Mouse (Mus musculus): ENCODE results near the gene Tlr12. TPM values are rescaled to one million over a fixed set of nuclear protein-coding genes. Genes with fewer than 3 reads are reported as not detected.
"Not testable (repeated sequence)": the region's sequence is repeated elsewhere in the genome, so short reads cannot be mapped to it uniquely, and the experiment has no call there.

Gene Tlr12
- not detected for polyA plus RNA-seq (2021)

GRCm38 (mm10) chr4:128618246-128618911 lies at the start of gene Tlr12:
Tlr12 (minus strand) TSS chr4:128618619.
- no peak for DNase-seq (ENCODE audit: low read depth, low spot score)
- no peak for ATAC-seq

GRCm38 (mm10) chr4:128667195-128667594 lies 48.8 kb upstream of the Tlr12 start:
- CTCF ChIA-PET; DNase-seq (ENCODE audit: low read depth, low spot score); POLR2A ChIA-PET; ATAC-seq; in situ Hi-C loops (cut with MboI; ENCODE audit: low pct_unique_long_range_greater_than_20kb); H3K27me3 ChIP-seq: not testable (repeated sequence)

More at GRCm38 (mm10) chr4:128618246-128618911, at the start of gene Tlr12:
- ChIA-PET POLR2A (no interaction called here), CTCF (interaction anchor here (1.7 kb wide), 1 partner anchor 9 kb away, joined by 4 read pairs; no protein-coding TSS in a partner anchor)
- in situ Hi-C loops (cut with MboI; ENCODE audit: low pct_unique_long_range_greater_than_20kb), result loop anchor here (25.0 kb wide), 1 partner anchor 494 kb away; the partner anchor contains the start of genes Hpca and Tmem54
- no peak for TF ChIP-seq CTCF (IDR thresholded peaks at IDR 0.05)
- H3K27me3 ChIP-seq, result peaks cover 6% of the 10 kb centered on the region

GRCm38 (mm10) chr4:128666362-128666761 lies 47.9 kb upstream of the Tlr12 start:
- CTCF ChIA-PET; POLR2A ChIA-PET; H3K27me3 ChIP-seq; in situ Hi-C loops (cut with MboI; ENCODE audit: low pct_unique_long_range_greater_than_20kb); ATAC-seq; DNase-seq (ENCODE audit: low read depth, low spot score): not testable (repeated sequence)

- TF ChIP-seq CTCF (IDR thresholded peaks at IDR 0.05), result no peak
- CTCF ChIA-PET, result no interaction called here
- POLR2A ChIA-PET, result no interaction called here
- in situ Hi-C loops (cut with MboI; ENCODE audit: low pct_unique_long_range_greater_than_20kb), result no loop called here
- no peaks in the 10 kb centered on the region for H3K27me3 ChIP-seq
- no peak for DNase-seq (ENCODE audit: low read depth, low spot score)
- ATAC-seq, result no peak
Observed at GRCm38 (mm10) chr4:128664002-128664401, 45.6 kb upstream of the Tlr12 start.

GRCm38 (mm10) chr4:128661063-128661462 lies 42.6 kb upstream of the Tlr12 start:
- POLR2A ChIA-PET, result no interaction called here
- TF ChIP-seq CTCF (IDR thresholded peaks at IDR 0.05), result no peak
- H3K27me3 ChIP-seq, result no peaks in the 10 kb centered on the region
- CTCF ChIA-PET, result interaction anchor here (1.4 kb wide), 1 partner anchor 12 kb away, joined by 3 read pairs; no protein-coding TSS in a partner anchor
- DNase-seq (ENCODE audit: low read depth, low spot score) (no peak), ATAC-seq (no peak)
- in situ Hi-C loops (cut with MboI; ENCODE audit: low pct_unique_long_range_greater_than_20kb), result no loop called here

GRCm38 (mm10) chr4:128660196-128660595 lies 41.8 kb upstream of the Tlr12 start:
- in situ Hi-C loops (cut with MboI; ENCODE audit: low pct_unique_long_range_greater_than_20kb), result no loop called here
- ChIA-PET POLR2A (no interaction called here), CTCF (no interaction called here)
- no peak for DNase-seq (ENCODE audit: low read depth, low spot score)
- no peak for TF ChIP-seq CTCF (IDR thresholded peaks at IDR 0.05)
- ATAC-seq, result no peak
- no peaks in the 10 kb centered on the region for H3K27me3 ChIP-seq

GRCm38 (mm10) chr4:128655446-128655845 lies 37.0 kb upstream of the Tlr12 start:
- DNase-seq (ENCODE audit: low read depth, low spot score), result no peak
- ChIA-PET POLR2A (no interaction called here), CTCF (no interaction called here)
- ATAC-seq, result no peak
- H3K27me3 ChIP-seq, result no peaks in the 10 kb centered on the region
- no peak for TF ChIP-seq CTCF (IDR thresholded peaks at IDR 0.05)
- in situ Hi-C loops (cut with MboI; ENCODE audit: low pct_unique_long_range_greater_than_20kb), result no loop called here

- ChIA-PET CTCF (no interaction called here), POLR2A (no interaction called here)
- TF ChIP-seq CTCF (IDR thresholded peaks at IDR 0.05), result peak; percentile 60
- DNase-seq (ENCODE audit: low read depth, low spot score) (peak; percentile 33), ATAC-seq (peak; percentile 85)
- in situ Hi-C loops (cut with MboI; ENCODE audit: low pct_unique_long_range_greater_than_20kb), result no loop called here
- H3K27me3 ChIP-seq, result no peaks in the 10 kb centered on the region
Observed at GRCm38 (mm10) chr4:128654505-128655381, 36.3 kb upstream of the Tlr12 start, which contains the start of gene Phc2. Phc2 (plus strand) TSS chr4:128654702.

- DNase-seq (ENCODE audit: low read depth, low spot score), result no peak
- in situ Hi-C loops (cut with MboI; ENCODE audit: low pct_unique_long_range_greater_than_20kb), result no loop called here
- ATAC-seq, result no peak
- H3K27me3 ChIP-seq, result no peaks in the 10 kb centered on the region
- ChIA-PET CTCF (no interaction called here), POLR2A (no interaction called here)
- no peak for TF ChIP-seq CTCF (IDR thresholded peaks at IDR 0.05)
Observed at GRCm38 (mm10) chr4:128652584-128653298, 34.3 kb upstream of the Tlr12 start.

- CTCF ChIA-PET, result no interaction called here
- no peak for TF ChIP-seq CTCF (IDR thresholded peaks at IDR 0.05)
- POLR2A ChIA-PET, result no interaction called here
- in situ Hi-C loops (cut with MboI; ENCODE audit: low pct_unique_long_range_greater_than_20kb), result no loop called here
- no peak for DNase-seq (ENCODE audit: low read depth, low spot score)
- ATAC-seq, result no peak
- no peaks in the 10 kb centered on the region for H3K27me3 ChIP-seq
Observed at GRCm38 (mm10) chr4:128651530-128651929, 33.1 kb upstream of the Tlr12 start.

All from Patski (cell line).